Mouse (Mus musculus): ENCODE results near the gene Ppp1r18. TPM values are rescaled to one million over a fixed set of nuclear protein-coding genes. Genes with fewer than 3 reads are reported as not detected.

The Ppp1r18 gene
- polyA plus RNA-seq, 1 experiment from 2014 or later: 20.9 TPM

GRCm38 (mm10) chr17:35907609-35908008 lies 42.2 kb downstream of the Ppp1r18 start:
- H3K4me2 ChIP-seq: peak overlapping the region; percentile 95
- H3K27ac ChIP-seq: no peak overlapping the region
- H3K36me3 ChIP-seq (ENCODE audit: poor library complexity, severe bottlenecking): peaks cover 78% of the 10 kb centered on the region
- no peaks in the 10 kb centered on the region for H3K27me3 ChIP-seq
- ATAC-seq: no peak
- H3K9ac ChIP-seq: 0 out of 2 replicates have a peak overlapping the region, but pooled peaks have one; percentile 85
- 84% methylated on average over 2 of the region's 2 CpGs for WGBS
- H3K9me3 ChIP-seq (replicated peaks): no peaks in the 10 kb centered on the region
- peaks cover 25% of the 10 kb centered on the region for H3K4me1 ChIP-seq
- H3K4me3 ChIP-seq: peak overlapping the region; percentile 13; the same call in 1 of the 2 replicates

DNA sequence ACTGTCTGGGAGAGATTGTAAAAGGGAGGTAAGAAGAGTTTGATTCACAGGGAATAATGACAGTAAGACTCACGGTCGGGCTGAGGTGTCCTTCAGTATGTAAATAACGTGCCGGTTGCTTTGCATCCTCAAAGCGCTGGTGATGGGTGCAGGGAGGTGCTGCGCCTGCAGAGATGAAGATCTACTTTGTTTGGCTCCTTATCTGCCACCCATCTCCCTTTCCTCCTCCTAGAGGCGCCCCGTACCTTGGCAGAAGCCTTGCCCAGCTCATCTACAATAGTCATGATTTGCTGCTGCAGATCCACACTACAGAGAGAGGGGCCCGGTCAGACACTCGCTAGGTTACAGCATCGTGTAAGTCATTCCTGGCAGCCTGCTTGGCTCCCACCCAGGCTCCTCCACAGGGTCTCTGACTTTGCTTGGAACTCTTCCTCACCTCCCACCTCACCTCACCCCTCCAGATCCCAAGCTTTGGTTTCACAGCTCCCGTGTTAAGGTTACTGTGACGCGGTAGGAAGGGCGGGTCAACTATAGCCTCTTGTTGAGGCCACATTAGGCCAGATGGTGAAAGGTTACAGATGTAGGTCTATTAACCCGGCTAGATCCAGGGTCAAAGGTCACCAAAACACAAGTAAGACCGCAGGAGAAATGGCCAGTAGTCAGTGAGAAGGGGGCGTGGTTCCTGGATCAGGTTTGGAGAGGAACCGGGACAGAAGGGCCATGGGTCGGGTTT lies 44.0 kb downstream of the Ppp1r18 start:
- H3K9me3 ChIP-seq (replicated peaks): no peaks in the 10 kb centered on the region
- peak overlapping the region; percentile 85 for H3K27ac ChIP-seq
- H3K4me3 ChIP-seq: peak overlapping the region; percentile 74
- H3K4me2 ChIP-seq: peak overlapping the region; percentile 95
- peaks cover 25% of the 10 kb centered on the region for H3K4me1 ChIP-seq
- peaks cover 72% of the 10 kb centered on the region for H3K36me3 ChIP-seq (ENCODE audit: poor library complexity, severe bottlenecking)
- peak; percentile 34 for ATAC-seq
- H3K27me3 ChIP-seq: no peaks in the 10 kb centered on the region
- H3K9ac ChIP-seq: peak overlapping the region; percentile 85
- WGBS: 24% methylated on average over 20 of the region's 20 CpGs

DNA sequence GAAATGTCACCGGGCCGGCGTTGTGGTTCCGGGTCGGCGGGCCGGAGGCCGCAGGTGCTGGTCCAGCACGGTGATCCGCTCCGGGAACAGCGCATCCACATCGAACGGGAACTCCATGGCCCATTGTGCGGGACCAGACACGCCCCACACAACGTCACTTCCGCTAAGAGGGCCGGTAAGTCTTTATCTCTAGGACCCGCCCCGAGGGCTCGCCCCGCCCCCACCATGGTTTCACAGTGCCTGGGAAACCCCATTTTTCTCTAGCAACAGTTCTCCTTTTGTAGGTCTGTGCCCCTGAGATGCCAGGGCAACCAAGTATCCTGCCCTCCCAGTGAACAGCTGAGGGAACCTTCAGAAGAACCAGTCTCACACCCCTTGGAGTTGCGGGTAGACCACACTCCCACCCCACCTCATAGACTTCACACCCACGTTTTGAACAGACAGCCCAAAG lies 44.6 kb downstream of the Ppp1r18 start, which contains the start of gene Atat1:
Gene Atat1 (minus strand): TSS at position 157 of the 451 bp plus-strand sequence.
- Histone ChIP-seq H3K4me3 (peak within 1 kb of the TSS; percentile 74), H3K4me1 (peaks cover 25% of the 10 kb centered on the region), H3K9me3 (replicated peaks) (no peaks in the 10 kb centered on the region), H3K9ac (peak within 1 kb of the TSS; percentile 85), H3K27me3 (no peaks in the 10 kb centered on the region), H3K4me2 (peak within 1 kb of the TSS; percentile 95), H3K36me3 (ENCODE audit: poor library complexity, severe bottlenecking) (peaks cover 68% of the 10 kb centered on the region), H3K27ac (peak within 1 kb of the TSS; percentile 85)
- WGBS: 3% methylated on average over 24 of the region's 25 CpGs
- peak; percentile 94 for ATAC-seq

DNA sequence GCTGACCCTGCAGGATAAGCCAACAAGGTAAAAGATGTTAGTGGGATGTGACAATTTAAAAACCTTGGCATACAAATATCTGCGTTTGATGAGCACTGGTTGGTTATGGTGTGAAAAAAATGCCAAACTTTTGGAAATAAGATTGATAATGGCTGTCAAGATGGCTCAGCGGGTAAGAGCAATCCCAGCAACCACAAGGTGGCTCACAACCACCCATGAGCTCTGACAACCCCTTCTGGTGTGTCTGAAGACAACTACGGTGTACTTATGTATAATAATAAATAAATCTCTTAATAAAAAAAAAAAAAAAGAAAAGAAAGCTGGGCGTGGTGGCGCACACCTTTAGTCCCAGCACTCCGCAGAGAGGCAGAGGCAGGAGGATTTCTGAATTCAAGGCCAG lies 49.6 kb downstream of the Ppp1r18 start:
- ATAC-seq: no peak
- Histone ChIP-seq H3K4me3 (no peak overlapping the region), H3K9ac (no peak overlapping the region), H3K36me3 (ENCODE audit: poor library complexity, severe bottlenecking) (peaks cover 32% of the 10 kb centered on the region; the same call in 1 of the 2 replicates), H3K9me3 (replicated peaks) (no peaks in the 10 kb centered on the region), H3K27ac (no peak overlapping the region), H3K4me1 (peaks cover 15% of the 10 kb centered on the region), H3K27me3 (no peaks in the 10 kb centered on the region), H3K4me2 (peak overlapping the region; percentile 73)
- whole genome bisulfite sequencing: 84% methylated on average over 6 of the region's 6 CpGs

DNA sequence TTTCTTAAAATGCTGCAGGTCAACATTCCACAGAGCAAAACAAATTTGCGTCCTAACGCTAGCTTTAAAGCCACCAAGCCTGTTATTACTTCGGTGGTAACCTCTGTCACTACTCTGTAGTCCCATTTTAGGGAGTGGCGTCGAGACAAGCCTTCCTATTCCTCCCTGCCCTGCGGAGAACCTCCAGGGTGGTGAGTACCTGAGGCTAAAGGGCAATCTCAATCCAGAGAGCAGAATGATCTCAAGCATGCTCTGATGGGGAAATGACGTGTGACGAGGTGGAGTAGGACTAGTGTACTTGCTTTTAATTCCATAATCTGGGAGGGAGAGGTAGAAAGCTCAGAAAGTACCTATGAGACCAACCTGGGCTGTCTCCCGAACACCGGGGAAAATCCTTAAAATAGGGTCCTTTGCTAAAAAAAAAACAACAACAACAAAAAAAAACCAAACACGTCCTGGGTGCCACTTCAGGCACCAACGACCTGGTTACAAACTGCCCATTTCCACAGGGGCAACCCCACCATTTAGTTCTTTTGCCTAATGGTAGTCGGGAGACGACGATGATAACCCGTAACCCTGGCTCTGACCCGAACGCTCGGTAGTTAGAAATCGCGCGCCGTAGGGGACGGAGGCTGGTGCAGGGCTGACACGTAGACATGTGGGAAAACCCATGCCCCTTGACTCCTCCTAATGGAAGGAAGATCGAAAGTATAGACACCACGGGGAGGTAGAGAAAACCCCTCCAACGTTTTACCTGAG lies 50.3 kb downstream of the Ppp1r18 start:
- H3K4me2 ChIP-seq: peak overlapping the region; percentile 73
- no peak; the same call in 1 of the 2 replicates for ATAC-seq
- H3K27me3 ChIP-seq: no peaks in the 10 kb centered on the region
- H3K4me1 ChIP-seq: peaks cover 23% of the 10 kb centered on the region
- 3% methylated on average over 28 of the region's 28 CpGs for WGBS
- H3K27ac ChIP-seq: peak overlapping the region; percentile 99
- peak overlapping the region; percentile 63 for H3K9ac ChIP-seq
- peaks cover 32% of the 10 kb centered on the region; the same call in 1 of the 2 replicates for H3K36me3 ChIP-seq (ENCODE audit: poor library complexity, severe bottlenecking)
- no peaks in the 10 kb centered on the region for H3K9me3 ChIP-seq (replicated peaks)
- H3K4me3 ChIP-seq: peak overlapping the region; percentile 76

DNA sequence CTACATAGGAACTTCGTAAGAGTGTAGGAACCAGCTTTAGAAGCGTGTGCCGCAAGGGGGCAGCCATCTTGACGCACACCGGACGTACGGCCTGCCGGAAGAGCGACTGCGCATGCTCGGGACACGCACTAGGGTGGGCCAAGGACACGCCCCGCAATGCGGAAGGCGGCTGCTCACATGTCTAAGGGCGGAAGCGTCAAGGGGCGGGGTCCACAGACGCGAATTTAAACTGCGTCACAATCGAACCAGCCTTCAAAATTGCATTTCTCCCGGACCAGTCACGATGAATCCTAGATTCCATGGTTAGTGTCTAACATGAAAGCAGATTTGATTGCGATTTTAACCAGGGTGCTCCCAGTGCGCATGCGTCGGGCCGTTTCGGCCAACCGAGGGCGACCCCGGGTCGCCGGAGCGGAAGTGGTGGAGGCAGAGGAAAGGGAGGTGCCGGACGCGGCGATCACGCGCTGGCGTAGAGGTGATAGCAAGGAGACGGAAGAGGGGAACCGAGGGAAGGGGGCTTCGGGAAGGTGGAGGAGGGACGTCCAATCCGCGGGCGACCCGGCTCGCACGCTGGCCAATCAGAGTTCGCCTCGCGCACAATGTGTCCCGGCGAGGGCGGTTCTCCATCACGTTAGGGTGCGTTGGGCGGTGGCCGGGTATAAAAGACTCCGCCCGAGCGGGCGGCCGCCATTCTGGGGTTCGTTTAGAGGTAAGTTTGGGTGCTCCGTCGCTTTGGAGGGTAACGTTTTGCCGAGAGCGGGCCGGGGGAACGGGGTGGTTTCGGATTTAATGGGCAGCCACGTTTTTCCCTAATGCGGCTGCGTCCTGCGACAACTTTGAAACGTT lies 51.1 kb downstream of the Ppp1r18 start, which contains the start of the genes Mrps18b and Ppp1r10:
Gene Mrps18b (minus strand): TSS at position 93 of the 846 bp plus-strand sequence.
Gene Ppp1r10 (plus strand): TSS at position 138 of the 846 bp plus-strand sequence.
- Histone ChIP-seq H3K36me3 (ENCODE audit: poor library complexity, severe bottlenecking) (peaks cover 24% of the 10 kb centered on the region; the same call in 1 of the 2 replicates), H3K9ac (peak within 1 kb of the TSS; percentile 98), H3K9me3 (replicated peaks) (no peaks in the 10 kb centered on the region), H3K4me3 (peak within 1 kb of the TSS; percentile 76), H3K4me2 (peak within 1 kb of the TSS; percentile 79), H3K27me3 (no peaks in the 10 kb centered on the region), H3K27ac (peak within 1 kb of the TSS; percentile 99), H3K4me1 (peaks cover 31% of the 10 kb centered on the region)
- ATAC-seq: peak; percentile 93
- under 1% methylated on average over 83 of the region's 83 CpGs for WGBS

- Histone ChIP-seq H3K27ac (peak overlapping the region; percentile 99), H3K4me2 (peak overlapping the region; percentile 79), H3K4me1 (peaks cover 35% of the 10 kb centered on the region), H3K9ac (peak overlapping the region; percentile 98), H3K27me3 (no peaks in the 10 kb centered on the region), H3K9me3 (replicated peaks) (no peaks in the 10 kb centered on the region), H3K36me3 (ENCODE audit: poor library complexity, severe bottlenecking) (peaks cover 18% of the 10 kb centered on the region; the same call in 1 of the 2 replicates), H3K4me3 (peak overlapping the region; percentile 76)
- WGBS: 0% methylated on average over 8 of the region's 8 CpGs
- no peak for ATAC-seq
Observed at GRCm38 (mm10) chr17:35917143-35917462, 51.7 kb downstream of the Ppp1r18 start.

- 0% methylated on average over 13 of the region's 13 CpGs for WGBS
- no peaks in the 10 kb centered on the region for H3K27me3 ChIP-seq
- peak; percentile 11 for ATAC-seq
Observed at GRCm38 (mm10) chr17:35917463-35918251, 52.3 kb downstream of the Ppp1r18 start.

GRCm38 (mm10) chr17:35918276-35919059 lies 53.1 kb downstream of the Ppp1r18 start:
- Histone ChIP-seq H3K4me3 (peak overlapping the region; percentile 76), H3K4me2 (peak overlapping the region; percentile 79), H3K27me3 (no peaks in the 10 kb centered on the region), H3K9ac (peak overlapping the region; percentile 98), H3K9me3 (replicated peaks) (no peaks in the 10 kb centered on the region), H3K36me3 (ENCODE audit: poor library complexity, severe bottlenecking) (peaks cover 12% of the 10 kb centered on the region), H3K4me1 (peaks cover 35% of the 10 kb centered on the region), H3K27ac (peak overlapping the region; percentile 99)
- ATAC-seq: no peak
- under 1% methylated on average over 11 of the region's 11 CpGs for WGBS

More at GRCm38 (mm10) chr17:35917463-35918251, 52.3 kb downstream of the Ppp1r18 start:
- Histone ChIP-seq H3K4me1 (peaks cover 35% of the 10 kb centered on the region), H3K4me3 (peak overlapping the region; percentile 76), H3K36me3 (ENCODE audit: poor library complexity, severe bottlenecking) (peaks cover 13% of the 10 kb centered on the region; the same call in 1 of the 2 replicates), H3K4me2 (peak overlapping the region; percentile 79), H3K27ac (peak overlapping the region; percentile 99), H3K9ac (peak overlapping the region; percentile 98), H3K9me3 (replicated peaks) (no peaks in the 10 kb centered on the region)

GRCm38 (mm10) chr17:35919060-35919715 lies 53.8 kb downstream of the Ppp1r18 start:
- peak overlapping the region; percentile 99 for H3K27ac ChIP-seq
- peaks cover 16% of the 10 kb centered on the region for H3K36me3 ChIP-seq (ENCODE audit: poor library complexity, severe bottlenecking)
- WGBS: 10% methylated on average over 7 of the region's 7 CpGs
- no peaks in the 10 kb centered on the region for H3K9me3 ChIP-seq (replicated peaks)
- H3K4me2 ChIP-seq: peak overlapping the region; percentile 79
- H3K9ac ChIP-seq: peak overlapping the region; percentile 98
- ATAC-seq: peak; percentile 46
- peaks cover 35% of the 10 kb centered on the region for H3K4me1 ChIP-seq
- H3K4me3 ChIP-seq: peak overlapping the region; percentile 76
- no peaks in the 10 kb centered on the region for H3K27me3 ChIP-seq
